Mouse (Mus musculus) olfactory bulb, adult 2 months (tissue): Measurements from ENCODE around the gene Rab3ip.

ENCODE experiments used
- CTCF ChIP-seq: fragments of 200-500 bp; IDR thresholded peaks from 2 replicates; pipeline ENCODE4 v1.5.1; 2012; ENCODE audit warnings: low read depth, mild to moderate bottlenecking, low read length, moderate library complexity; ENCODE audit not compliant: insufficient read depth
- POLR2A ChIP-seq: fragments of 200-500 bp; IDR thresholded peaks from 2 replicates; pipeline ENCODE4 v1.6.1; 2012; ENCODE audit warnings: mild to moderate bottlenecking, low read depth, low read length, moderate library complexity; ENCODE audit not compliant: insufficient read depth

DNA sequence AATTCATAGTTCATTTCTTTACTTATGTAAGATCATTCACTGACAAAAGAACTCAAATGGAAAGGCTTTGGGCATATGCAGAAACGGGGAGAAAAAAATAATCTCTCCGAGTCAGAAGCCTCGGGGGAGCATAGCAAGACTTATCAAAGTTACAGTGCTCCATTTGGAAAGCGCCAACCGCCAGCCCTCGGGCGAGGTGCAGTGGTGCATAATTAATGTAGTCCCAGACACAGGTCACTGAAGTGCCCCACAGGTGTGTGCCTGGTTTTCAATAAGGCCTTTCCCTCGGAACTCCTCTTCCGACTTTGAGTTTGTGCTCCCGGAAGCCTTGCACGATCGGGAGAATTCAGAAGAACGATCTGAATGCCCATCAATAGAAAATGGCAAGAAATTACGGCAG lies 11.6 kb upstream of the Rab3ip start:
- TF ChIP-seq POLR2A (no peak), CTCF (no peak)
